Mouse (Mus musculus): ENCODE results near the gene Hoxc9.

The Hoxc9 gene

DNA sequence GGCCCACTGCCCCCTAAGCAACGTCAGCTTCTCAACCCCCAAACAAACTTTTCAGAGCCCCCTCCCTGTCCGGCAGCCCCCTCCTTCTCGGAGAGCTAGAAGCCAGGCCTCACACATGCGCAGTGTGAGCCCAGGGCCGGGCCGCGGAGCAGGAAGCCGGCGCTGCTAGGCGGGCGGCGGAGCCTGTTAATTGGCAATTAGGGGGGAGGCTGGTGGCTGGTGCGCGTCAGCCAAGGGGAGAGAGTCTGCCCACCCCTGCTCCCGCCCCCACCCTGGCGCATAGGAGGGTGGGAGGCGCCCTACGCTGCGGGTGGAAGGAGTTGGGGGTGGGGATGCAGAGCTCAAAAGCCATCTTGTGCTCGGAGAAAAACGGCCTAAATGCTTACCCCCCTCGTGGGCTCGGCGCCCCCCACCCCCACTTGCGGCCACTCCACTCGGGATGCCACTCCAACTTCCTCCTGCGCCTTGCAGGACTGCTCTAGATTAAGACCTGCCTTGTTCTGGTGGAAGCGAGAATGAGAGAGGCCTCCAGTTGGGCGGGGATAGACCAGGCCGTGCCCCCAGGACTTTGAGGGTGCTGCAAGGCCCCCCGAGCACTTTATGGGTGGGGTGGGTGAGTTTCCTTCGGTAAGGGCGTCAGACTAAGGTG lies 23.1 kb downstream of the Hoxc9 start:
- DNase-seq (ENCODE audit: low spot score in 2 of 2): no peak

DNA sequence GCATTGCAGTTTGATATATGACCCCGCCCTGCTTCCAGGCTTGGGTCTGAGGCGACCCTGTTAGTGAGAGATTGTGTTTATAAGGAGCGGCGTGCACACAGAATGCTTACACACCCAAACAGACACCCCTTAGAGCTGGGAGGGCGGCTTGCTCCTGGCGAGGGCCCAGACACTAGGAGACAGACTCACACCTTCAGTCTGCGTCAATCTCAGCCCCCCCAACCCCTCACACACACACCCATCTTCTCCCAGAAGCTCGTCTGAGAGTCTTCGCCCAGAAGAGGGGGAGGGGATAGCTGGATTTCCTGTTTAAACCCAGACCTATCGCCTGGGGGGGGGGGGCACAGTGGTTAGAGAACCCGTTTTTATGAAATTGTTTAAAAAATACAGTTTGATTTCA lies 23.7 kb downstream of the Hoxc9 start:
- DNase-seq (ENCODE audit: low spot score in 2 of 2): no peak

DNA sequence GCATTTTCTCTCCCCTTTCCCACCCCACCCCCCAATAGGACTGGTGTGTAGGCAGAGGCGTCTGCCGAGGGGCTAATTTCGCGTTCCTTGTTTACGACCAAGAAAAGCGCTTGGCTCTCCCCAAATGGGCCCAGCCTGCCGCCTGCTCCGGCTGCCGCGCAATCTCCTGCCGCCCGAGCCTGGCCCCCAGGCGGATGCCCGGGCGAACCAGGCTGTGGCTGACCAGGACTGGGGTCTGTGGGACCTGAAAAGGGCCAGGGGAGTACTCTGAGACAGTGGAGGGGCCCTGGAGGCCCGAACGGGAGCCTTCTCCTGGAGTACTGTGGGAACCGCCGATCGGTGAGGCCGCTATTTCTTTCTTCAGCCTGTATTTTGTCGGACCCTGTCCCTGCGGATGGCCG lies 24.3 kb downstream of the Hoxc9 start:
- no peak for DNase-seq (ENCODE audit: low spot score in 2 of 2)

DNA sequence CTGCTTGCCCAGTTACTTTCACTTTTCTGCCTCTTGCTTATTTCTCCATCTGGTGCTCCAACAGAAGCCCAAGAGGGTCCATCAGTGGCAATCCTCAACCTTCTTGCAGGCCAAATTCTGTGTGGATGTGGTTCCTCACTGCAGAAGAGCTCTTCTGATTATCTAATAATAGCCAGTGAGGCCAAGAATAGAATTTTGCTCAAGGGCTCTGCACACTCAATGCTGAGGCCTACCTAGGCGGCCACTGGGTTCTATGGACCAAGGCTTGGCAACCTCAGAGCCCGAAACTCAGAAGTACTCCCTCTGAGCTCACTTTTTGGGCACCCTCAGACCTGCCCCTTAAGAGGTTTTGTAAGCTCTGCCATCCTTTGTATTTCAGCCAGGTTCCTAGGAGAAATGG lies 25.1 kb downstream of the Hoxc9 start:
- DNase-seq (ENCODE audit: low spot score in 2 of 2): no peak

DNA sequence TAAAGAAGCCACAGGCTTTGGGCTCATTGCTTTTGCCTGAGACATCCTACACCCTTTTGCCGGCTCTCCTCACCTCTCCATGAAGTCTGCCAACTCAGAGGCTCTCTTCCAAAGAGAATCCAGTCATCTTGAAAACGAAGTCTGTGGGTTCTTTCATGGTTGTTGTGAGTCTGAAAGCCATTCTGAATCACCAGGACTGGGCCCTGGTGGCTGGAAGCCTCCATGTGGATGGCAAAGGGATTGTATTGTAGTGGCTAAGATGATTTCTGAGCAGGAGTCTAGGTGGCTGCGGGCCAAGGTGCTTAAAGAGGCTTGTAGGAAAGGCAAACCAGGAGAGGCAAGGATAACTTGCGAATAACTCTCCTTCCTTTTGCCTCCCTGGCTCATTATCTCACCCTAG lies 25.9 kb downstream of the Hoxc9 start:
- no peak for DNase-seq (ENCODE audit: low spot score in 2 of 2)

DNA sequence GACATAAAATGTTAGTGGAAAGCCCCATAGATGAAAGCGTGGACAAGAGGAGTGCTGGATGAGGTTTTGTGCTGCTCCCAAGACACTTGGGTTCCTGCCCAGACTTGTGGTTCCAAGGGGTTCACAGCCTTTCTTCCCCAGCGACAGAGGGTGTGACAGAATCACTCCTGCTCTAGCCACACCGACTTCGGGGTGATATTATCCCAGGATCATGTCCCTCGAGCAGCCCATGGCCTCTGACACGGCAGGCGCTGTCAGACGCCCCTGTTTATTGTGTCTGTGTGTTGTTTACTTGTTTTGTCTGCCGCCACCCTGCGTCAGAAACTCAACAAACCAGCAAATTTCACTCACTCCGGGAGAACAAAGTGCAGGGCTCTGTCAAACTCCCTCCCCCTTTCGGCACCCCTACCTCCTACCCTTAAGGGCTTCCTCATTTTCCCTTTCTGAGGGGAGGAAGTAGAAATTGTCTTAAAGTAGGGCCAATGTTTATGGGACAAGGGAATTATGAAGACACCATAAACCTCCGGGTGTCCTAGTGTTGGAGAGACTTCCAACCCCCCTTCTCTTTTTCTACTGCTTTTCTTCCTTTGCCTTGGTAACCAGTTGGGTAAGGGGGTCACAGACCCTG lies 26.7 kb downstream of the Hoxc9 start:
- no peak for DNase-seq (ENCODE audit: low spot score in 2 of 2)

DNA sequence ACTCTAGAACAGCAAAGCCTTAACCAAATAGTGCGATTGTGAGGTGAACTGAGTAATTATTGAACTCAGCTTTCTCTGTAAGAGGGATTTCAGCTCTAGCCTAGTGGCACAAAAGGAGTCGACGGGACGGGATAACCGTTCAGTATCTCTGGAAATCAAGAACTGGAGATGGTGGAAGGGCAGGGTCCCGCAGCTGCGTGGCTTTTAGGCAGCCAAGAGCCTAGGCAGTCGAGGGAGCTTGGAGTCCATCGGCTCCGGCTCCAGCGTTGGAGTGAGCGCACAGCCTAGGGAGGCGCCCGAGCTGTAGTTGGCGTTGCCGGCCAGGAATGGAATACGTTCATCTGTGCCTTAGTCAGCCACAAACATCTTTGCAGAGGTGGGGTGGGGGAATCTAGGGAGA lies 29.1 kb downstream of the Hoxc9 start:
- DNase-seq (ENCODE audit: low spot score in 2 of 2): no peak

DNA sequence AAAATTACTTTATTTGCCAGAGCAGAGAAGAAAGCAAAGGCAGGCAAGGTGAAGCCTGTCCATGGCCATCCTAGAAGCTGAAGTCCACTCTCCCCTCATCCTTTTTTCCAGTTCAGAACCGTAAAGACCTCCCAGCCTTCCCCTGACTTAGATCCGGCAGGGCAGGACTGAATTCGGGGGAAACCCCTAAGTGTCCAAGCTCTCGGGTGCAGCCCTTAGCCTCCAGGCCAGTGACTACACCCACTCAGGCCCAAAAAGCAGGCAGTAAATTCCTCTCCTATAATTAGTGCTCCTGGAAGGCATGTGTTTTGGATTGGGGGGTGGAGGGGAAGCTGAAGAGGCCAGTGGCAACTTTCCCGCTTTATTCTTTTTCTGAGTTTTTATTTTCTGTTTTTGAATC lies 29.6 kb downstream of the Hoxc9 start:
- no peak for DNase-seq (ENCODE audit: low spot score in 2 of 2)

DNA sequence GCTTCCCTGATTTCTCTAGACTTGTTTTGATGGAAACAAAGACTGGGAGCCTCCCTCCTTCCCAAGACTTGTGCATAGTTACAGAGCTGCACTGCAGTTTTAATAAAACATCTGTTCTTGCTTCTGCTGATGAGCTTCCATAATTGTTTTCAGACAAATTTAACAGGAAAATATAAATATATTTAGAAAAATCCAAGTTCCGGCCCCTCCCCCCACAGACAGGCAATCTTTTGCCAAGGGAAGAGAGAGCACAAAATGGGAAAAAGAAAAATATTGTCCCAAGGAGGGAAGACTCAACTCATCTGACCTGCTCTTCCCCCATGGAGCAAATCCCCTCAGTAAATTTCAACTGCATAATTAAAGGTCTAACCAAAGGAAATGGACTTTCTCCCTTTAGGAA lies 30.1 kb downstream of the Hoxc9 start:
- no peak for DNase-seq (ENCODE audit: low spot score in 2 of 2)

DNA sequence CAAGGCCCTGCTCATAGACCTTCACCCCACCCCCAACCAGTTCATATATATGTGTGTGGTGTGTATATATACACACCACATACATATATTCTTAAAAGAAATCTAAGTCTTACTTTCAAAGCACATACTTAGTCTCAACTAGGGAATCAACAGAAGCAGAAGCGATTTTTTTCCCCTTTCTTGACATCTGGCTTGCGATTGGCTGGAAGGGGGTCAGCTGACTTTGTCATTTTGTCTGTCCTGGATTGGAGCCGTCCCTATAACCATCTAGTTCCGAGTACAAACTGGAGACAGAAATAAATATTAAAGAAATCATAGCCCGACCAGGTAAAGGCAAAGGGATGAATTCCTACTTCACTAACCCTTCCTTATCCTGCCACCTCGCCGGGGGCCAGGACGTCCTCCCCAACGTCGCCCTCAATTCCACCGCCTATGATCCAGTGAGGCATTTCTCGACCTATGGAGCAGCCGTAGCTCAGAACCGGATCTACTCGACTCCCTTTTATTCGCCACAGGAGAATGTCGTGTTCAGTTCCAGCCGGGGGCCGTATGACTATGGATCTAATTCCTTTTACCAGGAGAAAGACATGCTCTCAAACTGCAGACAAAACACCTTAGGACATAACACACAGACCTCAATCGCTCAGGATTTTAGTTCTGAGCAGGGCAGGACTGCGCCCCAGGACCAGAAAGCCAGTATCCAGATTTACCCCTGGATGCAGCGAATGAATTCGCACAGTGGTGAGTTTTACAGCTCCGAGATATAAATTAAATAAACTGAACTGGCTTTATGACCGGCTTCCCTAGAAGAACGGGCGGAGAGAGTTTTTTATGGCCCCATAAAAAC lies 33.2 kb downstream of the Hoxc9 start:
- DNase-seq (ENCODE audit: low spot score in 2 of 2): no peak

DNA sequence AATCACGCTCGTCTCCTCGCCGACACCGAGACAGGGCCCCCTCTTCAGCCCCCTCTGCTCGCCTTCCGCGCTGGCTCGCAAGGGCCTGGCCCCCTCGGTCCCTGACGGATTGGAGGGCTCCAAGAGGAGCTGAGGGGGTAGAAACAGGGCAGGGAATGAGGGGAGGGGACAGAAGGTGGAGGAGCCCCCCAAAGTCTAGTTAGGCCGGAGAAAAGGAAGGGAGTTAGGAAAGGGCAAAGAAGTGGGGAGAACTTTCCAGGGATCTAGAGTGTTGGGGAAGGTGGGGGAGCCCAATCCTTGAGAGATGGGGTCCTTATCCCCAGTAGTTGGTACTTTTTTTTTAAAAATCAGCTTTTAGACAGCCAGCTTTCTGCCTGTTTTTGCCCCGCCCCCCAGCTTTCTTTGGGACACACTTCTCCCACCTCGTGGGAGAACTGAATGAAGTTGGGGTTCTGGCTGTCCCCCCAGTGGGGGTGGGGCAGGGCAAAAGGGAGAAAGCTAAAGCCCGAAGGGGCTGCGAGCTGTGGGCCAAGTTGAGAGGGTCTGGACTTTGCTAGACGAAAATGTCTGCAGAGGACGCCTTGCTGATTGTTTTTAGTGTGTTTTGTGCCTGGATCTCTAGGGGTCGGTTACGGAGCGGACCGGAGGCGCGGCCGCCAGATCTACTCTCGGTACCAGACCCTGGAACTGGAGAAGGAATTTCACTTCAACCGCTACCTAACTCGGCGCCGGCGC lies 34.0 kb downstream of the Hoxc9 start:
- no peak for DNase-seq (ENCODE audit: low spot score in 2 of 2)

DNA sequence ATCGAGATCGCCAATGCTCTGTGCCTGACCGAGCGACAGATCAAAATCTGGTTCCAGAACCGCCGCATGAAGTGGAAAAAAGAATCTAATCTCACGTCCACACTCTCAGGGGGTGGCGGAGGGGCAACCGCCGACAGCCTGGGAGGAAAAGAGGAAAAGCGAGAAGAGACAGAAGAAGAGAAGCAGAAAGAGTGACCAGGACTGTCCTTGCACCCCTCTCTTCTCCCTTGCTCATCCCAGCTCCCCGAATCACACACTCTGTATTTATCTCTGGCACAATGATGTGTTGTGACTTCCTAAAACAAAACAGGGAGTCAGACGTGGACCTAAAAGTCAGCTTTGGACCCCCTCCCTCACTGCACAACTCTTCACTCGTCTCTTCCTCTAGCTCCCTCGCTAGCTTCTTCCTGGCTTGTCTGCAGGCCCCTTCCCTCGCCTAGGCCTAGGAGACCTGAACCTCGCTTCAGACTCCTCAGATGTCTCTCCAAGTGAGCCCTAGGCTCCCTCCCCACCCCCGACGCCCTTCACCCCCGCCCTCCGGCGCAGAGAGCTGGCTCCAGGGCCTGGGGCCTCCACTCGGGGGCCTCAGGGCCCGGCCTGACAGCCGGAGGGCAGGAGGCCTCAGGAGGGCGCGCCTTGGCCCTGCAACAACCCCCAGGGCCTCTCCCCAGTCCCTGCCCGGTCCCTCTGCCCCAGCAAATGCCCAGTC lies 34.8 kb downstream of the Hoxc9 start:
- DNase-seq (ENCODE audit: low spot score in 2 of 2): no peak

DNA sequence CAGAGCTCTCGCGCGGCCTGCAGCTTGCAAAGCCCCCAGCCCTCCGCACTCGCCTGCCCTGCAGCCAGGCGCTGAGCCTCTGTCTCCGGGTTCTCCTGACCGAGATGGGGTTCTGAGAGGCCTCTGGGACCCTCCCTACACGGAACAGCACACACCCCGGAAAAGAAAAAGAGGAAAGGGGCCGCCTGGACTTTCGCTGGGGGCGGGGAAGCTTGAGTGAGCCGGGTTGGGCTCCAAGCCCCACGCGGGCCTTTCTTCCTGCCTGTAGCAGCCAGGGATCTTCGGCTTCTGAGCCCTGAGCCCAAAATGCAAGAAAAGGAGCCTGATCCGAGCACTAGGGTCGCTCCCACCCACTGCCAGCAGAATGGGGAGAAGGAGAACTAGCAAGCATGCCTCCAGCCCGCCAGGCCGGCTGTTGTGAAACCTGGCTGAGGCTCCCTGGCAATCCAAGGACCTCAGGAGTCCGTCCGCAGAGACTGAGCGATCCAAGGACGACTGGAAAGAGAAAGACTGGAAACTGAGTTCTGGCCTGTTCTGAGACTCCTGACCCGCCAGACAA lies 35.8 kb downstream of the Hoxc9 start:
- no peak for DNase-seq (ENCODE audit: low spot score in 2 of 2)

DNA sequence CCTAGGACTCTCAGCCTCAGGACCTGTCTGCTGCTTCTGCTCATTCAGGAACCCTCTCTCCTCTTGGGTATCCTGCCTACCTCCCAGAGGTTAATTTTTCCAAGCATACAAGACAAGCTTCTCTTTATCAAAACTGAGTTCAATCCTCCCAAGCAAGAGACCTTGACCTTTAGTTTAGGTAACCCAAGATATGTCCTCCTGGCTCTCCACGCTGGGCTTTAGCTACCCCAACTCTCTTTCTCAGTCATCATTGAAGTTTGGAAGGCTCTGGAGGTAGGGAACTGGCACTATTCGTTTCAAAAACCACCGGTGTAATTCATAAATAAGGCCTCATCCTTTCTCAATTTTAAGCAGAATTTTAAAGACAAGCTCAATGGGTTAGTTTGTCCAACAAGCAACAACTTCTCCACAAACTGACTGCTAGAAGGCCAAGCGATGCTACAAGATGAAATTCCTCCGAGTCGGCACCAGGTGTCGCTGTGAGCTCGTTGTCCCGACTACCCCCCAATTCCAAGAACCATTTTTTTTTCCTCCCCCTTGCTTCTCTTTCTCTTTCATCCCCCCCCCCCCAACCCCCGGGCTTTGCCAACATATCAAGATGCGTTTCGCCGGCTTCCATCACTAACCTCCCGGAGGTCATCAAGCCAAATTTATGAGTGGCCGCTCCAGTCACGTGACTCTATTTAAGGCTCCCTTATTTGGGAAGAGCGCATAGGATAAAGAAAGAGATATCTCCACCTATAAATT lies 37.2 kb downstream of the Hoxc9 start:
- DNase-seq (ENCODE audit: low spot score in 2 of 2): no peak

DNA sequence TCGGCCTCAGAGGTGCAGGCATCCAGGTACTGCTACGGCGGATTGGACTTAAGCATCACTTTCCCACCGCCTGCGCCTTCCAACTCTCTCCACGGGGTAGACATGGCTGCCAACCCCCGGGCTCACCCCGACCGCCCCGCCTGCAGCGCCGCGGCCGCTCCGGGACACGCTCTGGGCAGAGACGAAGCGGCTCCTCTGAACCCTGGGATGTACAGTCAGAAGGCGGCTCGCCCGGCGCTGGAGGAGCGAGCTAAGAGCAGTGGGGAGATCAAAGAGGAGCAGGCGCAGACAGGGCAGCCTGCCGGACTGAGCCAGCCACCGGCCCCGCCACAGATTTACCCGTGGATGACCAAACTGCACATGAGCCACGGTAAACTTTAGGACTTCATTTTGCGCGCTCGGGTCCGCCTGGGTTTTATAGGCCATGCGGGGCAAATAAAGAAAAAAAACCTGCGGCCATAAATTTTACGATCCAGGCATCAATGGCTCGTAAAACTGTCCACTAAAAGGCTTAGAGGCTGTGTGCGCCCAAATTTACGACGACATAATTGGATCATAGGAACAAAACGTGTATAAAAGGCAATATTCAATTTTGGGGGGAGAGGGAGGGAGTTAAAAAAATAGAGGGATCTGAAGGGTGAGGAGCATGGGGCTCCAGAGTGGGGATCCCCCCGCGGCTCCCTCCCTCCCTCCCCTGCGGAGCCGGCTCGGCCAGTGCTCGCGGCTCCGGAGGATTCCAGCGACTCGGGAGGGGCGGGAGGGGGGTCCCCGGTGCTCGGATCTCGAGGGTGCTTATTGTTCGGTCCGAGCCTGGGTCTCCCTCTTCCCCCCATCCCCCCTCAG lies 38.1 kb downstream of the Hoxc9 start:
- no peak for DNase-seq (ENCODE audit: low spot score in 2 of 2)

DNA sequence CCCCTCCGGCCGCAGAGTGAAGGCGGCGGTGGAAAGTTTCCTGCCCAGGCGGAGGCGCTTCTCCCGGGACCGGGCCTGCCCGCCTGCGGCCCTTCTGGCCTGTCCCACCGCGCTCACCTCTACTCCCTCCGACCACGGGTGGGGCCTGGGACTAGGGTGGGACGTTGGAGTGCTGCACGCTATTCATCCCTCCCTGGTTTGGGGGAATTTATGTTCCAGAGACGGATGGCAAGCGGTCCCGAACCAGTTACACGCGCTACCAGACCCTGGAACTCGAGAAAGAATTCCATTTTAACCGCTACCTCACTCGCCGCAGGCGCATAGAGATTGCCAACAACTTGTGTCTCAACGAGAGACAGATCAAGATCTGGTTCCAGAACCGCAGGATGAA lies 38.8 kb downstream of the Hoxc9 start:
- no peak for DNase-seq (ENCODE audit: low spot score in 2 of 2)

DNA sequence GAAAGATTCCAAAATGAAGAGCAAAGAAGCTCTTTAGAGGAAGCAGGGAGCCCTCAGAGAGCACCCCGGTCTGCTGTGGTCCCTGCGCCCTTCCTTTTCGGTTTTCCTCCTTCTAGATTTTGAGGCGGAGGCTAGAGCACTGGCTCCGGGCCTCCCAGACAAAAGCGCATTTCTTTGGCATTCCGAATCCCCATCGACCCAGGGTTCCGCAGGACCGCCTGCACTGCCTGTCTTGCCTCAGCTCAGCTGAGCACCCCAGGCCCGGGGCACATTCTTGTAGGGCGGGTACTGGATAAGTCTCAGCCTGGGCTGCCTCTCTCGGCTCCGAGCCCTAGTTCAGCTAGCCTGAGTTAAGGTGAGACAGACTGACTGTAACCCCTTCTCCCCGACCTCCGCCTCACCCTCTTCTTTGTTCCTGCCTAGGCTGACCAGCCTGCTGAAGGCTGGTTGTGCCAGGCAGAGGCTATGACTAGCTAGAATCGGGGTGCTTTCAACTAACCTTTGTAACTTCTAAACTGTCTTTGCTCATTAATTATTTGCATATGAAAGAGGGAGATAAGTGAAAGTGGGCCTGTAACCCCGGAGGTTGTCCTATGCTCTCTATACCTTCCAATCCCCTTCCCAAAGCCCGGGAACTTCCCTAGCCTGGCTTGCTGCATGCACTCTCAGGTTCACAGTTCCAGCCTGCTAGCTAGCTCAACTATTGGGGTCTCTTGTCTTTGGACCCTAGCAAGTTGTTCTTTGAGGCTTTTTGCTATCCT lies 39.3 kb downstream of the Hoxc9 start:
- DNase-seq (ENCODE audit: low spot score in 2 of 2): no peak

DNA sequence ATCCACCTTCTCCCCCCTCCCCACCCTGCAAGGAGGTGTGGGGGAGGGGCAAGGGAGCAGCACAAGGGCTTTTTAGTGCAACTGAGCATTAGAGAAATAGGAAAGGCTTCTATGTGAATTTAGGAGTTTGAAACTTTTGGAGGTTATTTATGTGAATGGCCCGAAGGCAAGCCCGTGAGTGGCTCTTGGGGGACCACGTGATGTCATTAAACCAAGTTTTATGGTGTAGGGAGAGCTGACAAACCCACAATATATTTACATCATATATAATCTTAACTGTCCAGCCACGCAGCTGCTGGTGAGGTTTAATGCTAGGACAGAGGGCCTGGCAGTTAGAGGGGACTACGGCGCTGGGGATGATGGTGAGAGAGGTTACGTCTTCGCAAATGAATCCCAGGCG lies 42.4 kb downstream of the Hoxc9 start, which contains the start of gene Hoxc4:
TSS of gene Hoxc4 (plus strand) at position 299 of the 400 bp plus-strand sequence.
- no peak for DNase-seq (ENCODE audit: low spot score in 2 of 2)

DNA sequence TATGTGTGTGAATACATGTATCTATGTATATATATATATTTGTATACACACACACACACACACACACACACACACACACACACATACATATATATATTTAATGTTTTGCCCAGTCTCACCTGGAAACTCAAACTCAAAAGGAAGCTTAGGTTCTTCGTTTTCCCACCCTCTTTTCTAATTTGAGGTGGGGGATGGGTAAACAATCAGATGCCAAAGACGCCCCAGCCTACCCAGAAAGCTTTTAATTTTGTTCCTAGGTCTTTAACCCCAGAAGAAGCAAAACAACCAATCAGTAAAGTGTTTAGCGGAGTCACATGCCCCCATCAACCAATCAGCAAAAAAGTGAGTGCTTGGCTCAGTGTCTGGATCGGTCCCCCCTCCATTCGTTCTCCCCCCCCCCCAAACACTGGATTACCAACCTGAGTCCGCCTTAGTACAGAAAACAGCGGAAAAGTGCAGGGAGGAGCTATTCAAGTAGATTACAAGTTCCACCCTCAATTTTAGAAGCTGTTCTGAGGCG lies 44.7 kb downstream of the Hoxc9 start:
- no peak for DNase-seq (ENCODE audit: low spot score in 2 of 2)

All from frontal cortex, postnatal 14 days (tissue).